Mouse (Mus musculus) bone marrow macrophage, adult 2 months (primary cell): ENCODE measurements around the gene Zfp160.

Experiments used
- CTCF ChIP-seq: IDR thresholded peaks from 2 replicates; pipeline ENCODE4 v1.5.1; 2012; ENCODE audit warnings: low read depth, mild to moderate bottlenecking, low read length, moderate library complexity
- POLR2A ChIP-seq: IDR thresholded peaks from 2 replicates; pipeline ENCODE4 v1.6.1; 2012; ENCODE audit warnings: mild to moderate bottlenecking, low read depth, low read length, borderline replicate concordance

DNA sequence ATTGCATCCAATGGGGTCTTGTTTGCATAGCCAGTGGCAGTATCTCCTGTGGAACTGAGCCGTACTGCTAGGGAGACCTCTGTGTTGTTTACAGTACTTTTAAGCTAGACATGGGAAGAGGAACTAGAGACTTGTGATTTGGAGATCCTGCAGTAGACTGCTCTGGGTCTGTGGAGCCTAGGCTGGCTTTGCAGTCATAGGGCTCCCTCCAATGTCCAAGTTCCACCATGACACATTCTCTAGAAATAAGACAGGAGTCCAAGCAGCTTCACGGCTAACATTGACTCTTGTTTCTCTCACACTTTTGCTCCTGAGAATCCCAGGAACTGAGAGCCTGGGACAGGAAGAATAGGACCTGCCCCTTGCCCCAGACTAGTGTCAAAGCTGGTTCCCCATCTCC is 44.6 kb downstream of the Zfp160 start:
- TF ChIP-seq CTCF = no peak
- no peak for TF ChIP-seq POLR2A
